Mouse (Mus musculus): ENCODE results near the gene Slc25a13.

The Slc25a13 gene

DNA sequence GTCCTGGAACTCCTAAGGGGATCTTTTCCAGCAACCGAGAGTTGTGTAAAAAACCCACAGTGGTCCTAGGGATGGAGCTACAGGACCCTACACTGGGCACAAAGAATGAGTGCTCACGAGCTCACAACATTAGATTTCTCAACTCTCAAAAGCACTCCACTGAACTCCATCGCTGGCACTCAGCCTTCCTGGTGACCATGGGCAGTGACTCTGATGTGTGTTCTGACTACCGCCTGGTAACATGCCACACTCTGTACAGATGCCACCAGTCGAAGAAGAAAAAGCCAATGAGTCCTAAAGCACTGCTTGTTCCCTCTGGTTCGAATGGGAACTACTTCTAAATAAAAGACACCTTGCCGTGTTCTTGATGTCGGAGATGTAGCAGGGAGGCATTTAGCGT lies 111.4 kb downstream of the Slc25a13 start:
- no peak for DNase-seq

DNA sequence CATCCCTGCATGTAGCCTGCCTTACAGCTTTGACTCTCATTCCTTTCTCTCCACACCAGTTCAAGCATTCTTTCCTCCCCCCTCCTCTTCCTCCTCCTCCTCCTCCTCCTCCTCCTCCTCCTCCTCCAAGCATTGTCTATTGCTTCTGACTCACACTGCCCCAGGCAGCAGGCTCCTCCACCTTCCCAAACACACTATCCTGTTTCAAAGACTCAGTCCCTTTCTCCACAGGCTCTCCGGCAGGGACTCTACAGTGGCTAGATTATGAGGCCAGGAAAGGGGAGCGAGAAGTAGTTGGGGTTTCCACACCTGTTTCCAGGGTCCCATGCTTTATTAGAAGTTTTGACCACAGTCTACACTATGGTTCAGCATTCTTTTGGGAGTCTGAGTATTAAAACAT lies 113.5 kb downstream of the Slc25a13 start:
- no peak for DNase-seq

- no peak for DNase-seq
These were observed 115.4 kb downstream of the Slc25a13 start for GRCm38 (mm10) chr6:6101605-6102004.

- peak; percentile 36 to 58 for DNase-seq
These were observed 116.0 kb downstream of the Slc25a13 start for GRCm38 (mm10) chr6:6100892-6101480.

- DNase-seq: no peak
These were observed 123.0 kb downstream of the Slc25a13 start for GRCm38 (mm10) chr6:6093978-6094377.

DNA sequence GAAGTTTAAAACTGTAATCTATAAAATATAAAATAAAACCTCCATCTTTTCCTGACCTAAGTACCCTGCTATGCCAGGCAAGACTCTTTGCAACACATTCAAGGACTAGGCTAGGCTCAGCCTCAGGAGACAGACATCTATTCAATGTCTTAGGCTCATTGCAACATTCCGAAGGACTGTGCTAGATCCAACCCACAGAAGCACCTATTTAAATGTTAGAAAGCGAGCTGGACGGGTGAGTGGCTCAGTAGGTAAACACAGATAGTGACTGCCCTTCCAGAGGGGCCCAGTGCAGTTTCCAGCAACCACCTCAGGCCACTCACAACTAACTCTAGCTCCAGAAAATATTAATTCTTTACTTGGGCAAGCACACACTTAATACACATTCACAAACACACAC lies 123.5 kb downstream of the Slc25a13 start:
- DNase-seq: no peak

GRCm38 (mm10) chr6:6092497-6092896 lies 124.5 kb downstream of the Slc25a13 start:
- DNase-seq: no peak

DNA sequence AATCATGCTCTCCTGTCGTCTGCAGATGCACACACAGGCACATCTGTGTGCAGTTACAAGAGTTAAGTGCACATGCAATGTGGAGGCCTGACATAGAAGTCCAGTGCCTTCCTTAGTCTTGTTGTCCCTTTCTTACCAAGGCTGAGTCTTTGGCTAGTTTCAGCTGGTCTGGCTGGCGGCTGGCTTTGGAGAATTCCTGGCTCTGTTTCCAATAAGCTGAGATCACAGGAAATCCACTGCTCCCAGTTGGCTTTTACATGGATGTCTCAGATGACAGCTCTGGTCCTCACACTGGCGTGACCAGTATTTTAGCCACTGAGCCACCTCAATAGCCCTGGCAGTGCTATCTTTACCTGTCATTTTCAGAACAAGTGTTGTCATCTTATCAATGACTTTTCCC lies 126.0 kb downstream of the Slc25a13 start:
- no peak for DNase-seq

- peak; percentile 47 to 59 for DNase-seq
These were observed 128.8 kb downstream of the Slc25a13 start for GRCm38 (mm10) chr6:6088151-6088550.

- no peak for DNase-seq
These were observed 136.5 kb downstream of the Slc25a13 start for GRCm38 (mm10) chr6:6080484-6080883.

- no peak for DNase-seq
These were observed 139.7 kb downstream of the Slc25a13 start for GRCm38 (mm10) chr6:6077234-6077633.

DNA sequence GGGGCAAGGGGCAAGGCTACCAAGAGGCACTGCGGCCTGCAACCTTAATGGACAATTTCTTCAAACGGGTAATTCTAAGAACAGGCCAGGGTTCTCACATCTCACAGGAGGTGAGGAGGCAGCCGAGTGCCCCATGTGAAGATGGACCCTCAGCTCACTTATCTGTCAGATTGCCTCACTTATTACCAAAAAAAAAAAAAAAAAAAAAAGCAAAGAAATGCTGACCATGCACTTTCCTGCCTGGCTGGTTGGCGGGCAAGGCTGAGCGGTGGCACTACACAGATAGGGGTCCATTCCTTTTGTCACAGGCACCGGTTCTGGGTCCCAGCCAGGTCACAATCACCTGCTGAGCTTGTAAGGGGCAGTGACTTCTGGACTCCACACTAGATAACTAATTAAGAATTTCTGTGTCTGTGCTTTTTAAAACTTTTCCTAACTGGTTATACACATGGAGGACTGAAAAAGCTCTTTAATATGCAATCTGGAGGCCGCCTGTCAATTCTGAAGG lies 141.0 kb downstream of the Slc25a13 start:
- DNase-seq: no peak

DNA sequence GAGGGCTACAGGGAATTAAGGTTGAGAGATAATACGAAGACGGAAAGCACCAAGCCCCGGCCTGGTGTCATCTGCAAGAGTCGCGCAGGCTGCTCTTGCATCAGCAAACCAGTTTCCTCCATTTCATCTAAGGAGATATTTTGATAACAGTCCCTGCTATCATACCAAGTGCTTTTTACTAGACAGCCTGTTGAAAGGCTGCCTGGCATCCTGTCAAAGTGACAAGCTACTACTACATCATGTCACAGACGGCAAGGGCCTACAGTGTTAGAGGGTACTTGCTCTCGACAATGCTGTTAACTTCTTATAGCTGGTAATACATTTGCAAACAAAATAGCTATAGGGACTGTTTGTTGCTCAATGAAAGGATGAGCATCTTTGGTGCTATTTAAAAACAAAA lies 145.9 kb downstream of the Slc25a13 start:
- DNase-seq: no peak

GRCm38 (mm10) chr6:6070015-6070414 lies 147.0 kb downstream of the Slc25a13 start:
- no peak for DNase-seq

- DNase-seq: no peak
These were observed 149.8 kb downstream of the Slc25a13 start for GRCm38 (mm10) chr6:6067201-6067600.

DNA sequence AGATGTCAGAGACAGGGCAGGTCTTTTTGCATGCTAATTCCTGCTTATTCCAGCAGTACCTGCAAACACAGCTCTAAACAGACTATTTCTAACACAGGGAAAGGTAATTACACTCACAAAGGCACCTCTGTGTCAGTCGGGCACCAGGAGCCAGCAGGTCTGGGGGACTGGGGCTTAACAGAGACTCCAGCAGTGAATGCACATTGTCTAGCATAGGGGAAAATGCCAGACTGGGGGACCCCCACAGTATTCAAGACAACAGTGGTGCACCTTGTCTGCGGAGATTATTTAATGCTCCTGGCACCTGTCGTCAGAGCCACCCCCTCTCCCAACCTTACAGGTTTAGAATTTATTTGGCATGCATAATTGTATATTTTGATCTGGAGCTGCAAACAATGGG lies 158.4 kb downstream of the Slc25a13 start:
- no peak for DNase-seq

GRCm38 (mm10) chr6:6053946-6054345 lies 163.0 kb downstream of the Slc25a13 start:
- DNase-seq: no peak

DNA sequence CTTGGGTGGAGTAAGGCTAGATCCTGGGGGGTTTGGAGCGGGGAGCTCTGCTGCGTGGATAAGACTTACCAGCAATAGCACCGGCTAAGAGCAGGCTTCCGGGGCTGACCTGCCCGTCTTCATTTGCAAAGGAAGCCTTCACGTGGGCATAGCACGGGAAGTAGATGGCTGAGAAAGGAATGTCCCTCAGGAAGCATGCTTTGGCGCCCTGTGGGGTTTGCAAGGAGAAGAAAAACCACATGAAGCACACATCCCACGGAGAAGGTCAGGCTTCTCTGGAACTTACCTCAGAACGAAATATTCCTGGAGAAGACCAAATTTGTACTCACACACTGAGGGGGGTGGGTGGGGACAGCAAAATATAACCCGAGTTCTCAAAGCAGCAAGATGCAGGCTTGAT lies 164.3 kb downstream of the Slc25a13 start:
- DNase-seq: no peak

DNA sequence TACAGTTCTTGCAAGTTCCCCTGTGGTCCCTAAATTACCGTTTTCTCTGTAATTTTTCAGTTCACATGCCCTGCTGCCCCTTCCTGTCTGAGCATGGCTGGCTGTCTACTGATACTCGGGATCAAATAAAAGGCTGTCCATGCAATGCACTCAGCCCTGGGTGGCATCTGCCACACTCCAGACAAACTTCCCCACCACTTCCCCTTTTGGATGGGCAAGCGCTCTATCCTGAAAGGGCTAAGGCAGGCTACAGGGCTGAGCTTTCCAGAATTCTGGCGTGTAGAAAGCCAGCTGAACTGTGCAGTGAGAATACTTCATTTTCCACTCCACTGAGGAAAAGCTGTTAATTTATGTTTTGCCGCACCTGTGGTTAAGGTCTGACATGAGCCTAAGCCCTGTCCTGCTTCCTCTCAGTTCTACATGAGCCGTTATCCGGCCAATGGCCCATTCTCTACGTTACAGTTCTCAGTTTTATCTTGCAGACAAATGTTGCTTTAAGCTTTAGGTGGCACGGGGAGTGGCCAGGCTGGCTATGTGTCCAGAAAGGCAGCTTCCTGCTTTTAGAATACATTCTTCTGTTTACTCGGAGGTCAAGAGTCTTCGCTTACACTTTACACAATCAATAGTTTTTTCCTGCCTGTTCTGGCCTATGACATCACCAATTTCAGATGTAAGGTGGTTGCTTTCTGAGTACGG lies 170.1 kb downstream of the Slc25a13 start:
- DNase-seq: no peak

GRCm38 (mm10) chr6:6038773-6039550 lies 178.0 kb downstream of the Slc25a13 start:
- DNase-seq: no peak

DNA sequence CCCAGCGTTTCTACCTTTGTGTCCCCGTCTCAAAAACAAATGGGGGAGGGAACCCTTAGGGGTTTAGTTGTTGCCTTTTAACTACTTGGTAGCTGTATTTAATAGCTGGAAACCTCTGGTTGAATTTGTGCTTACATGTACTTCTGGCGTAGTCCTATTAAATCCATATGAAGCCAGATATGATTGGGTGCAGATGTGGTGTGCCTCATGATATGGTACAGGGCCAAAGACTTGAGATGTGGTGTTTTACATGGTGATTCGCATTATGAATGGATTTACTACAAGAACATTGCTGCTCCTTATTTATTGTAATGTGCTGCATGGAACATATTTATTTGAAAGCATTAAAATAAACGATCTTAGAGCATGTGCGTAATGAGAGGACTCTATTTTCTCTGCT lies 189.3 kb downstream of the Slc25a13 start:
- no peak for DNase-seq

DNA sequence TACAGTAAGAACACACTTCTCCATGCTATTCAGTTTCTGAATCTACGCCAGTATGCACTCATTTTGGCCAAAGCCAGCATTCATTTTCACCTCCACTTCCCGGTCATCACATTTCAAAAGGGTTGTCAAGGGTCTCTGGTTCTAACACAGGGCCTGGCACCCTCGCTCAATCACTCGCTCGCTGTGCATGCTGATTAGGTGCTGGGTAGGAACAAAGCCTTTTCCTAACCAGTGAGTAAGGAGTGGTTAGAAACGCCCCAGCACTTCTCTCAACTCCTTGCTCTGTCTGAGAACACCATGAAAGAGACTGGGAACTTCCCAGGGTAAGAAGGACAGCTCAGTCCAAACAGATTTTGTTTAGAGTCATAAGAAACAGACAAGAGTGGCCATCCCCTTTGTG lies 193.0 kb downstream of the Slc25a13 start:
- DNase-seq: no peak

GRCm38 (mm10) chr6:6016931-6017330 lies 200.0 kb downstream of the Slc25a13 start:
- no peak for DNase-seq

DNA sequence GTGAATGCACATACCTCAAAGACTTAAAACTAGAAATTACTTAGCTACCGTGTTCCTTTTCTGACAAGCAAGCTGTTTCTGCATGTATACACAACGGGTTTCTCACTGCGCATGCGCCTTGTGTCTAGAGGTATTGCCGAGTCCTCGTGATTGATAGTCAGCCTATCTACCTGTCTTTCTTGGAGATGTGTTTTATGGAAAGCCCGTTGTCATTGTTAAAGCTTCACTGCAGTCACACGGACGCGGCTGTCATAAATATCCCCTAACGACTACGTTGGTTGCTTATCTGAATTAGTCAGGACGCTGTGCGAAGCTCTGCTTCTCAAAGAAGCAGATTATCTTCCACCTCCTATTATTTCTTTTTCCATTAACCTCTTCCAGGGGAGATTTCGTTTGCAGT lies 201.4 kb downstream of the Slc25a13 start:
- no peak for DNase-seq
